Mouse (Mus musculus): Measurements from ENCODE around the gene Ctdsp1.

- no peak for TF ChIP-seq POLR2A (IDR thresholded peaks at IDR 0.05; ENCODE audit: low read depth, low read length)
- TF ChIP-seq CTCF (IDR thresholded peaks at IDR 0.05; ENCODE audit: extremely low read depth, insufficient read depth, insufficient read length, insufficient replicate concordance) = no peak
Measured at GRCm38 (mm10) chr1:74434596-74434995, 43.3 kb downstream of the Ctdsp1 start.

All from spleen, adult 2 months (tissue).